Mouse (Mus musculus) brain, embryonic 14.5 days (tissue): ENCODE data around the gene Dock9.

Experiments used
- CTCF ChIP-seq: fragments of 200-500 bp; IDR thresholded peaks from 2 replicates; pipeline ENCODE4 v1.5.1; 2012; ENCODE audit warnings: inconsistent platforms, mild to moderate bottlenecking, moderate library complexity, borderline replicate concordance; ENCODE audit not compliant: insufficient read depth, insufficient read length; ENCODE audit errors: extremely low read depth
- POLR2A ChIP-seq: fragments of 200-500 bp; IDR thresholded peaks from 2 replicates; pipeline ENCODE4 v1.6.1; 2012; ENCODE audit warnings: mild to moderate bottlenecking, inconsistent platforms, borderline replicate concordance; ENCODE audit not compliant: poor library complexity, insufficient read depth, insufficient read length, severe bottlenecking; ENCODE audit errors: extremely low read depth

DNA sequence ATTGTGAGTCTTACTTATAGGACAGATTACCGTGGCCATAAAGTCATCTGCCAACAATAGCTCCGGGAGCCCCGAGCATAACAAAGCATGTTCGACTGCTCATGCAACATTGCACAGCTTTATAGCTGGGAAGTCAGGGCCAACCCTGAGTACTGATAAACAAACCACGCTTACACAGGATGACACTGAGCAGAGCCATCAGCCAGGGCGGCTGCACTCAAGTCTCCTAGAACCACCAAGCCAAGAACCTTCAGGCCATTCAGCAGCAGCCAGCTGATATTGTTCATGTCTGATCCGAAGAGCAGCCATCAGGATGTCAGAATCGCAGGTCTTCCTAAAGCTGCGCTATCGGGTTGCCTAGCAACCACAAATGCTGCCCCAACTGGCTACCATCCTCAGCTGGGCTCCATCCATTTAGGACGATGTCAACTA, 35.6 kb downstream of the Dock9 start:
- TF ChIP-seq CTCF = no peak
- TF ChIP-seq POLR2A = no peak
